Mouse (Mus musculus) layer of hippocampus, adult 2 months (tissue): ENCODE results near the gene Reps2. TPM values are rescaled to one million over a fixed set of nuclear protein-coding genes. Genes with fewer than 3 reads are reported as not detected.

ENCODE experiments used
- DNase-seq, 2 experiments: peaks; one replicate each; pipeline ENCODE4 v3.0.0; 2022; ENCODE audit warnings: low spot score in 2 of 2
- H3K27ac ChIP-seq: fragments of 200-600 bp; 2 replicates; pipeline ENCODE4 v1.8.1; 2022
- H3K4me3 ChIP-seq: fragments of 200-600 bp; 2 replicates; pipeline ENCODE4 v1.8.1; 2022; ENCODE audit warnings: mild to moderate bottlenecking
- CTCF ChIP-seq: fragments of 200-600 bp; conservative IDR thresholded peaks from 2 replicates; pipeline ENCODE4 v1.8.1; 2022; ENCODE audit warnings: antibody characterized with exemption, mild to moderate bottlenecking, moderate library complexity
- total RNA-seq, 2 experiments: library from RNA; stranded (reverse); gene quantifications; 2 replicates each; pipeline ENCODE4 v1.2.3; 2021

Gene Reps2
- total RNA-seq, 2 experiments from 2014 or later, result 150 to 171 TPM

GRCm38 (mm10) chrX:162446678-162447318 is 196.7 kb downstream of the Reps2 start:
- Histone ChIP-seq H3K4me3 (no peak overlapping the region), H3K27ac (no peak overlapping the region)
- no peak for DNase-seq
- no peak for TF ChIP-seq CTCF

GRCm38 (mm10) chrX:162443387-162443786 is 200.1 kb downstream of the Reps2 start:
- DNase-seq, result no peak
- Histone ChIP-seq H3K4me3 (no peak overlapping the region), H3K27ac (no peak overlapping the region)
- TF ChIP-seq CTCF, result no peak

DNA sequence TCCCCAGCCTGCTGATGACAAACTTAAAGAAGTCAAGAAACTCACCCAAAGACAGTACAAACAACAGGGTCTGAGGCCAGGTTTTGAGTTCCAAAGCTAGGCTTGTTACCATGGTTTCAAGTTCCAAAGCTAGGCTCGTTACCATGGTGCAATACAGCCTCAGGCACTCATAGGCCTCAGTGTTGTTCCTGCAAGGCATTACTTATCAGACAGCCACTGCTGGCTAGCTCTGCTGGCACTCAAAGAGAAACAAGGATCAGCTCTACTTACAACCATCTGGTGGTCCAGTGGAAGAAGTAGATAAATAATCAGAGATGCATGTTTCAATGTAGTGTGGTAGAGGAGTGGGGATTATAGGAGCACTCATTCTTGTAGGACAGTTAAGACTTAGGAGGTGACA is 200.5 kb downstream of the Reps2 start:
- no peak for DNase-seq
- Histone ChIP-seq H3K27ac (no peak overlapping the region), H3K4me3 (no peak overlapping the region)
- TF ChIP-seq CTCF, result no peak

DNA sequence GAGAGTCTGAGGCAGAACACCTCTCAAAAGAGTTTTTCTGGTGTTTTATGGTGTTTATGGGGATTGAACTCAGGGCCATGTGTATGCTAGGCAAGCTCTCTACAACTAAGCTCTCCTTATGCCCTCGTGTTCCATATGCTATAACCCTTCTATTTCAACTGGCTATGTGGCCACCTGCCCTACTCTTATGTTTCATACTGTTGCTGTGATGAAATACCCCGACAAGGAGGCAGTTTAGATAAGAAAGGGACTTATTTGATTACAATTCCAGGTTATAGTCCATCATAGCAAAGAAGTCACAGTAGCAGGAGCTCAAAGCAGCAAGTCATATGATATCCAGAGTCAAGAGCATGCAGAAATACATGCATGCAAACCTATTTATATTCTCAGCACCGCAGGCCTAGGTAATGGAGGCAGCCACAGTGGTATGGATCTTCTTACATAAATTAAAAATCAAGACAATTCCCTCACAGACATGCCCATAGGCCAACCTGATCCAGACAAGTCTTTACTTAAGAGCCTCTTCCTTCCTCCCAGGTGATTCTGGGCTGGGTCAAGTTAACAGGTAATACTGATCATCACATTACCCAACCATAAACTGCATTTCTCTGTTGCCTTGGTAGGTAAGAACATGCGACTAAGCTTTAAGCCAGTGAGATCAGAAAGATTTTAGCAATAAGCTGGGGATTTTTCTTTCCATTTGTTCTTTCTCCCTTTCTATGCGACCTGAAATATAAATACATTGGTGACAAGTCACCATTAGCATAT is 210.5 kb downstream of the Reps2 start:
- no peak for TF ChIP-seq CTCF
- no peak for DNase-seq
- no peak overlapping the region for H3K4me3 ChIP-seq
- H3K27ac ChIP-seq, result no peak overlapping the region

DNA sequence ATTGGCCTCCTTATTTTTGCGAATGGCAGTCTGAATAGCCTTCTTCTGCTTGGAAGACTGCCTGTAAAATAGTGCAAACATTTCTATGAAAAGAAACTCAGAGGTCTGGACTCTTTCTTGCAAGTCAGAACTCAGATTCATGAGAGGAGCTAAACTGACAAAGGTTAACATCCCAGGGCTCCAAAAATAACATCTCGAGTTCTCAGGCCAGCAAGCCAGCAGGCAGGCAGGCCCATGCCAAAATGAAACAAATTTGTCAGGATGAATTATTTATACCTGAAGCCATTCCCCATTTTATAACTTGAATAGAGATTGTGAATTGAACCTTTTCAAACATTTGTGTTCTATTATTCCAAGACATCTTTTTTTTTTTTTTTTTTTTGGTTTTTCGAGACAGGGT is 215.8 kb downstream of the Reps2 start:
- Histone ChIP-seq H3K4me3 (no peak overlapping the region), H3K27ac (no peak overlapping the region)
- DNase-seq, result no peak
- TF ChIP-seq CTCF, result no peak

DNA sequence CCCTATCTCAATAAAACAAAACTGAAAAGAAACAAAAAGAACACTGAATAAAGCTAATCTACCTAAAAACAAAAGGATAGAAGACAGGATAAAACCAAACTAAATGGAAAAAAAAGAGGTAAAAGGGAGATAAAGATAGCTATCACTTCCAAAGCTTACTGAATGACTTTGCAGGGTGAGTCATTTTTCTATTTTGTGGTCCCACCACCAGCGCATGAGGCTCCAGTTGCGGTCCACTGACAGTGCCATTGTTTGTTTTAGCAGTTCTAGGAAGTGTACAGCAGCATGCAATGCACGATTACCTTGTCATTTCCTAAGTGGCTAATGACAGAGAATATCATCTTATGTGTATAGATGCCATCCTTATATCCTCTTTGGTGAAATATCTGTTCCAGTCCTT is 224.0 kb downstream of the Reps2 start:
- TF ChIP-seq CTCF, result no peak
- H3K27ac ChIP-seq, result no peak overlapping the region
- DNase-seq, result no peak
- H3K4me3 ChIP-seq, result no peak overlapping the region

DNA sequence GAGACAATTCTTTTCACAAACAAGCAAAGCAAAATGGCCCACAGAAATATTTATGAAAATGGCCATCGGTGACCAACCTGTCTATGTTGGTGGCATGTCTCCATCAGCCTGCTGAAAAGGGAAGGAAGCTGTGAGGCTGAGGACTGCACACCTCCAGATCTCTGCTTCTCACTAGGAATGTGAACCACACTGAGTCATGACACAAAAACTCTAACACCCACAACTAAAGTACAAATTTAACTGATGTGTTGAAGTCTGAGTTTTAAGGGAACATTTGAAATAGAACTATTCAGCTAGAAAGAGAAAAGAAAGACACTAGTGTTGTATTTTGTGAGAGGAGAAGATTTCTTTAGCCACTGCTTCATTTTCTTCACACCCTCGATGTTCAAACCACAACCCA is 230.3 kb downstream of the Reps2 start:
- no peak for DNase-seq
- no peak for TF ChIP-seq CTCF
- Histone ChIP-seq H3K27ac (no peak overlapping the region), H3K4me3 (no peak overlapping the region)

- DNase-seq, result no peak
- Histone ChIP-seq H3K27ac (no peak overlapping the region), H3K4me3 (no peak overlapping the region)
- TF ChIP-seq CTCF, result no peak
These were observed 236.2 kb downstream of the Reps2 start for GRCm38 (mm10) chrX:162407291-162407690.

GRCm38 (mm10) chrX:162402487-162402886 is 241.0 kb downstream of the Reps2 start:
- Histone ChIP-seq H3K4me3 (no peak overlapping the region), H3K27ac (peak overlapping the region; percentile 57)
- TF ChIP-seq CTCF, result no peak
- DNase-seq, result peak; percentile 24 to 29

DNA sequence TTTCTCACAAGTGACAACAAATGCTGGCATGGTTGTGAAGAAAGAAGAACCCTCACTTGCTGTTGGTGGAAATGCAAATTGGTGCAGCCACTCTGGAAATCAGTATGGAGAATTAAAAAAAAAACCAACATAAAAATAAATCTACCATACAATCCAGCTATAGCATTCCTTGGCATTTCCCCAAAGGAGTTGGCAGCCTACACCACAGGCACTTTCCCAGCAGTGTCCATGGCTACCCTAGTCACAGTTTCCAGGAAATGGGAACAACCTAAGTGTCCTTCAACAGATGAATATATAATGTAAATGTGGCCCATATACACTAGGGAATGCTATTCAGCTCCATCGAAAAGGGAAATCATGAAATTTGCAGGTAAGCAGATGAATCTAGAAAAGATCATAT is 262.7 kb downstream of the Reps2 start:
- Histone ChIP-seq H3K4me3 (no peak overlapping the region), H3K27ac (no peak overlapping the region)
- no peak for DNase-seq
- no peak for TF ChIP-seq CTCF

GRCm38 (mm10) chrX:162363206-162363605 is 280.2 kb downstream of the Reps2 start:
- DNase-seq, result no peak
- no peak for TF ChIP-seq CTCF
- Histone ChIP-seq H3K4me3 (no peak overlapping the region), H3K27ac (no peak overlapping the region)

Other genes starting within 250 kb of the Reps2 start
- gene Rbbp7, start 116.8 kb upstream of the Reps2 start, total RNA-seq, result 100 to 1,000 TPM; 157 to 166 TPM
- gene Txlng, start 185.8 kb upstream of the Reps2 start, total RNA-seq, result 10 to 100 TPM; 23.2 to 23.7 TPM
- gene Syap1, start 244.8 kb upstream of the Reps2 start, total RNA-seq, result 10 to 100 TPM; 31.1 to 33.6 TPM